Mouse (Mus musculus): ENCODE measurements around the gene Tnnt3. TPM values are rescaled to one million over a fixed set of nuclear protein-coding genes. Genes with fewer than 3 reads are reported as not detected.

Tnnt3 gene
- total and polyA plus RNA-seq, 3 experiments = 3.1 to 13.3 (median 4.1) TPM

GRCm38 (mm10) chr7:142563168-142563567 lies 64.5 kb downstream of the Tnnt3 start:
- Histone ChIP-seq H3K27ac (ENCODE audit: insufficient read depth, low read depth) (no peak overlapping the region), H3K9me3 (replicated peaks; ENCODE audit: low read length) (no peaks in the 10 kb centered on the region), H3K27me3 (replicated peaks) (peaks cover 95% of the 10 kb centered on the region), H3K79me2 (replicated peaks; ENCODE audit: control insufficient read depth, extremely low read depth, insufficient read depth, poor library complexity, severe bottlenecking) (no peaks in the 10 kb centered on the region), H3K4me1 (ENCODE audit: control insufficient read depth in 1 of 2, insufficient read depth in 2 of 2) (no peaks in the 10 kb centered on the region), H3K4me3 (replicated peaks in 1 of 3; ENCODE audit: low read depth in 2 of 3, low read length in 2 of 3, poor library complexity in 1 of 3) (no peak overlapping the region), H3K36me3 (replicated peaks in 1 of 2; ENCODE audit: control insufficient read depth in 1 of 2, insufficient read depth in 1 of 2, low read length in 1 of 2) (no peaks in the 10 kb centered on the region), H3K9ac (ENCODE audit: insufficient read depth, low read depth) (no peak overlapping the region), H3K4me2 (ENCODE audit: insufficient read depth, low read depth, poor library complexity, severe bottlenecking) (no peak overlapping the region)
- in situ Hi-C loops (cut with MboI; ENCODE audit: low pct_ligation_motif_present, low pct_unique_long_range_greater_than_20kb, low sequenced_read_pairs) = no loop called here
- no peak for DNase-seq (ENCODE audit: extremely low read depth)
- dilution Hi-C loops (cut with MboI; ENCODE audit: extremely low pct_ligation_motif_present, extremely low pct_unique_long_range_greater_than_20kb, low sequenced_read_pairs) = no loop called here
- no peak for TF ChIP-seq MAFK (IDR thresholded peaks at IDR 0.05; ENCODE audit: insufficient replicate concordance, low read length)
- no peak for TF ChIP-seq PAX5 (IDR thresholded peaks at IDR 0.05; ENCODE audit: low read length)
- no peak for TF ChIP-seq SMC3 (IDR thresholded peaks at IDR 0.05; ENCODE audit: low read depth, low read length)
- TF ChIP-seq CHD1 (IDR thresholded peaks at IDR 0.05; ENCODE audit: low read depth, low read length) = no peak
- TF ChIP-seq CHD2 (IDR thresholded peaks at IDR 0.05; ENCODE audit: low read length) = no peak
- no peak for TF ChIP-seq UBTF (IDR thresholded peaks at IDR 0.05; ENCODE audit: low read depth, low read length)
- no peak for TF ChIP-seq MAZ (IDR thresholded peaks at IDR 0.05; ENCODE audit: low read depth, low read length)
- TF ChIP-seq E2F4 (IDR thresholded peaks at IDR 0.05; ENCODE audit: insufficient replicate concordance, low read depth, low read length) = no peak
- TF ChIP-seq KAT2A (IDR thresholded peaks at IDR 0.05; ENCODE audit: insufficient replicate concordance, low read length) = no peak
- no peak for TF ChIP-seq NRF1 (IDR thresholded peaks at IDR 0.05; ENCODE audit: low read depth, low read length)
- TF ChIP-seq MYC (IDR thresholded peaks at IDR 0.05; ENCODE audit: low read depth, low read length) = no peak
- TF ChIP-seq NELFE (IDR thresholded peaks at IDR 0.05; ENCODE audit: low read depth, low read length) = no peak

DNA sequence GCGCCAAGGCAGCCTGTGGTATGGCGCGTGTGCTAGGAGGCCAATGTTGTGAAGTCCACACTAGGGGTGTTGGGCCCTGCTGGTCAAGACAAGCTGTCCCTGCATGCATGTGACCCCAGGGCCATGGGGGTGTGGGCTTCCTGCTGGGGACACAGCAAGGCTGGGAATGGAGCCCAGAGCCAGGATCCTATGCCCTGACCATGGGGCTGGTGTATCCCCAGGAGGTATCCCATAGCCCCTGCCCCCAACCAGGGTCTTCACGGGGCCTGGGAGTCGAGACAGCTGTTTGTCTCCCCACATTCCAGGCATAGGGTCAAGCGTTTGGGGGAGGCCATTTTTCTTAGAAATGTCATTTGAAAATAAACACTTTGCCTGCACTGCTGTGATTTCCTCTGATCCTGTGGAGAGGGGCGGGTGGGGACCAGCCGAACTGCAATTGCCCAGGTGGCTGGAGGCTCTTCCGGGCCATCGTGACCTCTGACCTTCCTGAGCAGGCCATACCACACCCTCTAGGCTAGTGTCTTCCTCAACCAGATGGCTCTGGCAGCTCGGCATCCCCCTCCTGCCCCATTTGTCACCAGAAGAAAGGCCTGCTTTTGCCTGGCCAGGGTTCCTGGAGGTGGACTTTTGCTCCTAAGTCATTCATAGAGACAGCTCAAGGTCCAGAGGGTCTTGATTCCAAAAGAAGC lies 66.5 kb downstream of the Tnnt3 start:
- DNase-seq (ENCODE audit: extremely low read depth) = no peak
- in situ Hi-C loops (cut with MboI; ENCODE audit: low pct_ligation_motif_present, low pct_unique_long_range_greater_than_20kb, low sequenced_read_pairs) (no loop called here), dilution Hi-C loops (cut with MboI; ENCODE audit: extremely low pct_ligation_motif_present, extremely low pct_unique_long_range_greater_than_20kb, low sequenced_read_pairs) (no loop called here)
- no peak for TF ChIP-seq USF2 (conservative IDR thresholded peaks at IDR 0.05; ENCODE audit: low read depth, low read length)
- TF ChIP-seq NELFE (IDR thresholded peaks at IDR 0.05; ENCODE audit: low read depth, low read length) = no peak
- TF ChIP-seq MYC (IDR thresholded peaks at IDR 0.05; ENCODE audit: low read depth, low read length) = no peak
- Histone ChIP-seq H3K9me3 (replicated peaks; ENCODE audit: low read length) (no peaks in the 10 kb centered on the region), H3K27ac (ENCODE audit: insufficient read depth, low read depth) (no peak overlapping the region), H3K4me1 (ENCODE audit: control insufficient read depth in 1 of 2, insufficient read depth in 2 of 2) (no peaks in the 10 kb centered on the region), H3K79me2 (replicated peaks; ENCODE audit: control insufficient read depth, extremely low read depth, insufficient read depth, poor library complexity, severe bottlenecking) (no peaks in the 10 kb centered on the region), H3K36me3 (replicated peaks in 1 of 2; ENCODE audit: control insufficient read depth in 1 of 2, insufficient read depth in 1 of 2, low read length in 1 of 2) (no peaks in the 10 kb centered on the region), H3K27me3 (replicated peaks) (peaks cover 95% of the 10 kb centered on the region), H3K4me2 (ENCODE audit: insufficient read depth, low read depth, poor library complexity, severe bottlenecking) (no peak overlapping the region), H3K9ac (ENCODE audit: insufficient read depth, low read depth) (no peak overlapping the region), H3K4me3 (replicated peaks in 1 of 3; ENCODE audit: low read depth in 2 of 3, low read length in 2 of 3, poor library complexity in 1 of 3) (no peak overlapping the region)

Other genes with a start within 250 kb of the Tnnt3 start
- gene Gm2431, start 240.5 kb upstream of the Tnnt3 start, total RNA-seq (2012; rRNA removed) = not detected in 2 replicates
- not detected in 2 replicates for gene Gm2431, start 240.5 kb upstream of the Tnnt3 start, total RNA-seq (2014; rRNA removed)
- gene Gm2431, start 240.5 kb upstream of the Tnnt3 start, polyA plus RNA-seq (2012; ENCODE audit: insufficient read length, low read depth) = not detected in 2 replicates
- gene Gm4559, start 224.5 kb upstream of the Tnnt3 start, total RNA-seq (2012; rRNA removed) = not detected in 2 replicates
- gene Gm4559, start 224.5 kb upstream of the Tnnt3 start, total RNA-seq (2014; rRNA removed) = not detected in 2 replicates
- gene Gm4559, start 224.5 kb upstream of the Tnnt3 start, polyA plus RNA-seq (2012; ENCODE audit: insufficient read length, low read depth) = not detected in 2 replicates
- not detected in 2 replicates for gene Krtap5-1, start 201.7 kb upstream of the Tnnt3 start, total RNA-seq (2012; rRNA removed)
- not detected in 2 replicates for gene Krtap5-1, start 201.7 kb upstream of the Tnnt3 start, total RNA-seq (2014; rRNA removed)
- not detected in 2 replicates for gene Krtap5-1, start 201.7 kb upstream of the Tnnt3 start, polyA plus RNA-seq (2012; ENCODE audit: insufficient read length, low read depth)
- gene Krtap5-4, start 195.3 kb upstream of the Tnnt3 start, total RNA-seq (2012; rRNA removed) = not detected in 2 replicates
- not detected in 2 replicates for gene Krtap5-4, start 195.3 kb upstream of the Tnnt3 start, total RNA-seq (2014; rRNA removed)
- not detected in 2 replicates for gene Krtap5-4, start 195.3 kb upstream of the Tnnt3 start, polyA plus RNA-seq (2012; ENCODE audit: insufficient read length, low read depth)
- not detected in 2 replicates for gene Ifitm10, start 125.1 kb upstream of the Tnnt3 start, total RNA-seq (2012; rRNA removed)
- gene Ifitm10, start 125.1 kb upstream of the Tnnt3 start, total RNA-seq (2014; rRNA removed) = not detected in 2 replicates
- not detected in 2 replicates for gene Ifitm10, start 125.1 kb upstream of the Tnnt3 start, polyA plus RNA-seq (2012; ENCODE audit: insufficient read length, low read depth)
- gene Gm49369, start 116.2 kb upstream of the Tnnt3 start, total RNA-seq (2012; rRNA removed) = 8.4 TPM in 1 of 2 replicates, not detected in the other
- not detected in 2 replicates for gene Gm49369, start 116.2 kb upstream of the Tnnt3 start, total RNA-seq (2014; rRNA removed)
- gene Gm49369, start 116.2 kb upstream of the Tnnt3 start, polyA plus RNA-seq (2012; ENCODE audit: insufficient read length, low read depth) = 5.2 and 38.7 TPM in 2 replicates
- 100 and 107 TPM in 2 replicates for gene Ctsd, start 110.8 kb upstream of the Tnnt3 start, total RNA-seq (2012; rRNA removed)
- 54.2 and 61.2 TPM in 2 replicates for gene Ctsd, start 110.8 kb upstream of the Tnnt3 start, total RNA-seq (2014; rRNA removed)
- 97.6 and 104 TPM in 2 replicates for gene Ctsd, start 110.8 kb upstream of the Tnnt3 start, polyA plus RNA-seq (2012; ENCODE audit: insufficient read length, low read depth)
- not detected in 2 replicates for gene Syt8, start 64.0 kb upstream of the Tnnt3 start, total RNA-seq (2012; rRNA removed)
- not detected in 2 replicates for gene Syt8, start 64.0 kb upstream of the Tnnt3 start, total RNA-seq (2014; rRNA removed)
- gene Syt8, start 64.0 kb upstream of the Tnnt3 start, polyA plus RNA-seq (2012; ENCODE audit: insufficient read length, low read depth) = not detected in 2 replicates
- gene Tnni2, start 57.0 kb upstream of the Tnnt3 start, total RNA-seq (2012; rRNA removed) = 35.0 and 50.1 TPM in 2 replicates
- 74.0 and 77.4 TPM in 2 replicates for gene Tnni2, start 57.0 kb upstream of the Tnnt3 start, total RNA-seq (2014; rRNA removed)
- gene Tnni2, start 57.0 kb upstream of the Tnnt3 start, polyA plus RNA-seq (2012; ENCODE audit: insufficient read length, low read depth) = 88.1 and 154 TPM in 2 replicates
- gene Lsp1, start 38.0 kb upstream of the Tnnt3 start, total RNA-seq (2012; rRNA removed) = 314 and 364 TPM in 2 replicates
- gene Lsp1, start 38.0 kb upstream of the Tnnt3 start, total RNA-seq (2014; rRNA removed) = 367 and 377 TPM in 2 replicates
- 715 and 732 TPM in 2 replicates for gene Lsp1, start 38.0 kb upstream of the Tnnt3 start, polyA plus RNA-seq (2012; ENCODE audit: insufficient read length, low read depth)
- gene Mrpl23, start 33.9 kb downstream of the Tnnt3 start, total RNA-seq (2012; rRNA removed) = 58.9 and 71.2 TPM in 2 replicates
- 60.7 and 70.8 TPM in 2 replicates for gene Mrpl23, start 33.9 kb downstream of the Tnnt3 start, total RNA-seq (2014; rRNA removed)
- gene Mrpl23, start 33.9 kb downstream of the Tnnt3 start, polyA plus RNA-seq (2012; ENCODE audit: insufficient read length, low read depth) = 7.5 and 8.3 TPM in 2 replicates
- not detected in 2 replicates for gene Igf2, start 168.0 kb downstream of the Tnnt3 start, total RNA-seq (2012; rRNA removed)
- gene Igf2, start 168.0 kb downstream of the Tnnt3 start, total RNA-seq (2014; rRNA removed) = not detected in 2 replicates
- gene Igf2, start 168.0 kb downstream of the Tnnt3 start, polyA plus RNA-seq (2012; ENCODE audit: insufficient read length, low read depth) = 0.44 TPM in 1 of 2 replicates, not detected in the other
- not detected in 2 replicates for gene Gm49394, start 171.1 kb downstream of the Tnnt3 start, total RNA-seq (2012; rRNA removed)
- not detected in 2 replicates for gene Gm49394, start 171.1 kb downstream of the Tnnt3 start, total RNA-seq (2014; rRNA removed)
- not detected in 2 replicates for gene Gm49394, start 171.1 kb downstream of the Tnnt3 start, polyA plus RNA-seq (2012; ENCODE audit: insufficient read length, low read depth)
- gene Ins2, start 244.5 kb downstream of the Tnnt3 start, total RNA-seq (2012; rRNA removed) = not detected in 2 replicates
- gene Ins2, start 244.5 kb downstream of the Tnnt3 start, total RNA-seq (2014; rRNA removed) = not detected in 2 replicates
- gene Ins2, start 244.5 kb downstream of the Tnnt3 start, polyA plus RNA-seq (2012; ENCODE audit: insufficient read length, low read depth) = not detected in 2 replicates

Data from CH12.LX (cell line).